Mouse (Mus musculus): ENCODE data around the gene Gm20605. TPM values are rescaled to one million over a fixed set of nuclear protein-coding genes. Genes with fewer than 3 reads are reported as not detected.

Gm20605 gene
- polyA plus RNA-seq, 1 experiment from 2014 or later, result 11.6 TPM

GRCm38 (mm10) chr5:137652474-137652873 lies 23.5 kb downstream of the Gm20605 start:
- H3K27ac ChIP-seq (ENCODE audit: low read length), result no peak overlapping the region
- no peaks in the 10 kb centered on the region for H3K36me3 ChIP-seq (ENCODE audit: insufficient read depth, low read length)
- ATAC-seq (peak; percentile 58), DNase-seq (ENCODE audit: low spot score) (peak; percentile 91)
- H3K4me1 ChIP-seq (ENCODE audit: insufficient read depth, low read depth, low read length), result 0 out of 2 replicates have a peak, but pooled peaks cover 8% of the 10 kb centered on the region
- H3K4me2 ChIP-seq (replicated peaks; ENCODE audit: low read depth, low read length), result no peak overlapping the region
- no peaks in the 10 kb centered on the region for H3K27me3 ChIP-seq (replicated peaks; ENCODE audit: insufficient read depth, low read length)
- H3K9me3 ChIP-seq (ENCODE audit: low read length), result no peaks in the 10 kb centered on the region
- no peak overlapping the region for H3K4me3 ChIP-seq (ENCODE audit: low read depth, low read length)
- 22% methylated on average over 3 of the region's 3 CpGs for WGBS
- H3K9ac ChIP-seq (replicated peaks; ENCODE audit: low read depth), result no peak overlapping the region
- peak; percentile 87 for TF ChIP-seq CTCF (IDR thresholded peaks at IDR 0.05)
- peak; percentile 50; the same call in 1 of the 2 replicates for TF ChIP-seq EP300 (IDR thresholded peaks at IDR 0.05)

DNA sequence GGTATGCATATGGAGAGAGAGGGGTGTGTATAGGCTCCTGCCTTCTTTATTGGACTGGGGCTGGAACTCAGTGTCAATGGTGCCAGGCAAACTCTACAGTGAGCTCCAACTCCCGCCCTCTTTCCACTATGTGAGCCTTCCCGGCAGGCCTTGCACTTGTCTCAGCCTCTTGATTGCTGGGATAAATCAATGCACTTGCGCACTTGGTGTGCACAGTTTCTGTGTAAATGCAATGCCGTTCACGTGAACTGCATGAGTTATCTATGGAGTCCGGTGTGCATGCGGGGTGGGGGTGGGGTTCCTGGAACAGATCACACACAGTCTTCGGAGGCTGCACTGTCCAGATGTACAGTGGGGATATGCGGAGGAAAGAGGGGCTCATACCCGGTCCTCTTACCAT lies 24.4 kb downstream of the Gm20605 start:
- Histone ChIP-seq H3K4me3 (ENCODE audit: low read depth, low read length) (no peak overlapping the region), H3K27me3 (replicated peaks; ENCODE audit: insufficient read depth, low read length) (no peaks in the 10 kb centered on the region), H3K36me3 (ENCODE audit: insufficient read depth, low read length) (no peaks in the 10 kb centered on the region), H3K4me2 (replicated peaks; ENCODE audit: low read depth, low read length) (no peak overlapping the region), H3K9ac (replicated peaks; ENCODE audit: low read depth) (no peak overlapping the region), H3K9me3 (ENCODE audit: low read length) (no peaks in the 10 kb centered on the region), H3K27ac (ENCODE audit: low read length) (no peak overlapping the region), H3K4me1 (ENCODE audit: insufficient read depth, low read depth, low read length) (0 out of 2 replicates have a peak, but pooled peaks cover 8% of the 10 kb centered on the region)
- 89% methylated on average over 10 of the region's 10 CpGs for WGBS
- ATAC-seq, result no peak
- no peak for TF ChIP-seq CTCF (IDR thresholded peaks at IDR 0.05)
- no peak for TF ChIP-seq EP300 (IDR thresholded peaks at IDR 0.05)
- no peak for DNase-seq (ENCODE audit: low spot score)

- peak; percentile 71 for TF ChIP-seq CTCF (IDR thresholded peaks at IDR 0.05)
- TF ChIP-seq EP300 (IDR thresholded peaks at IDR 0.05), result no peak
- H3K27me3 ChIP-seq (replicated peaks; ENCODE audit: insufficient read depth, low read length), result no peaks in the 10 kb centered on the region
- no peak overlapping the region for H3K4me2 ChIP-seq (replicated peaks; ENCODE audit: low read depth, low read length)
- ATAC-seq (no peak), DNase-seq (ENCODE audit: low spot score) (peak; percentile 71)
- H3K27ac ChIP-seq (ENCODE audit: low read length), result no peak overlapping the region
- no peaks in the 10 kb centered on the region for H3K36me3 ChIP-seq (ENCODE audit: insufficient read depth, low read length)
- no peak overlapping the region for H3K9ac ChIP-seq (replicated peaks; ENCODE audit: low read depth)
- no peaks in the 10 kb centered on the region for H3K9me3 ChIP-seq (ENCODE audit: low read length)
- H3K4me3 ChIP-seq (ENCODE audit: low read depth, low read length), result no peak overlapping the region
- 72% methylated on average over 6 of the region's 7 CpGs for WGBS
- H3K4me1 ChIP-seq (ENCODE audit: insufficient read depth, low read depth, low read length), result 0 out of 2 replicates have a peak, but pooled peaks cover 5% of the 10 kb centered on the region
Observed at GRCm38 (mm10) chr5:137654746-137655145, 25.8 kb downstream of the Gm20605 start.

- H3K9me3 ChIP-seq (ENCODE audit: low read length), result no peaks in the 10 kb centered on the region
- H3K9ac ChIP-seq (replicated peaks; ENCODE audit: low read depth), result no peak overlapping the region
- ATAC-seq, result peak; percentile 71
- no peak overlapping the region for H3K27ac ChIP-seq (ENCODE audit: low read length)
- H3K4me3 ChIP-seq (ENCODE audit: low read depth, low read length), result no peak overlapping the region
- WGBS, result 23% methylated on average over 6 of the region's 6 CpGs
- TF ChIP-seq CTCF (IDR thresholded peaks at IDR 0.05) (peak; percentile 88), EP300 (IDR thresholded peaks at IDR 0.05) (0 out of 2 replicates have a peak, but pooled peaks have one; percentile 31)
- H3K27me3 ChIP-seq (replicated peaks; ENCODE audit: insufficient read depth, low read length), result no peaks in the 10 kb centered on the region
- H3K4me1 ChIP-seq (ENCODE audit: insufficient read depth, low read depth, low read length), result no peaks in the 10 kb centered on the region
- peak; percentile 96 for DNase-seq (ENCODE audit: low spot score)
- no peak overlapping the region for H3K4me2 ChIP-seq (replicated peaks; ENCODE audit: low read depth, low read length)
- no peaks in the 10 kb centered on the region for H3K36me3 ChIP-seq (ENCODE audit: insufficient read depth, low read length)
Observed at GRCm38 (mm10) chr5:137656977-137657376, 28.0 kb downstream of the Gm20605 start.

- H3K4me2 ChIP-seq (replicated peaks; ENCODE audit: low read depth, low read length), result no peak overlapping the region
- H3K9me3 ChIP-seq (ENCODE audit: low read length), result no peaks in the 10 kb centered on the region
- no peaks in the 10 kb centered on the region for H3K4me1 ChIP-seq (ENCODE audit: insufficient read depth, low read depth, low read length)
- peak overlapping the region; percentile 62 for H3K27ac ChIP-seq (ENCODE audit: low read length)
- peak; percentile 83 for ATAC-seq
- H3K27me3 ChIP-seq (replicated peaks; ENCODE audit: insufficient read depth, low read length), result no peaks in the 10 kb centered on the region
- H3K4me3 ChIP-seq (ENCODE audit: low read depth, low read length), result no peak overlapping the region
- H3K9ac ChIP-seq (replicated peaks; ENCODE audit: low read depth), result no peak overlapping the region
- TF ChIP-seq EP300 (IDR thresholded peaks at IDR 0.05) (peak; percentile 93), CTCF (IDR thresholded peaks at IDR 0.05) (no peak)
- peak; percentile 94 for DNase-seq (ENCODE audit: low spot score)
- H3K36me3 ChIP-seq (ENCODE audit: insufficient read depth, low read length), result peaks cover 9% of the 10 kb centered on the region; the same call in 1 of the 2 replicates
- WGBS, result 69% methylated on average over 6 of the region's 6 CpGs
Observed at GRCm38 (mm10) chr5:137660064-137660688, 31.2 kb downstream of the Gm20605 start.

DNA sequence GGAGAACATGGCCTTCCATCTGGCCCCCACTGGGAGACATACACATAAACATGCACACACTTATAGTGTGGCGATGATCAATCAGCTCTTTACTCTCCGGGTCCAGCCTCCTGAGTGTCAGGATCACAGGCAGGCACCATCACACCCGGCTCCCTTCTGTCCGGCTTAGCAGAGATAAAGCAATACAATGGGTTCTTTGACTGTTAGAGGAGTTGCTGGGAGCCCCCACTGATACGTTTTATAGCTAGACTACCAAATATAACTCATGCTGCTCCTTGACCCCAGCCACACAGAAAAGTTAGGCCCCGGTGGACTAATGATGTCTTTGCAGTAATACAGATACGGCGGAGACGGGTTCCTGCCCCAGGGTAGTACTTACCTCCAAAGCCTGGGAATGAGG lies 34.1 kb downstream of the Gm20605 start:
- Histone ChIP-seq H3K4me3 (ENCODE audit: low read depth, low read length) (no peak overlapping the region), H3K36me3 (ENCODE audit: insufficient read depth, low read length) (peaks cover 14% of the 10 kb centered on the region; the same call in 1 of the 2 replicates), H3K27me3 (replicated peaks; ENCODE audit: insufficient read depth, low read length) (no peaks in the 10 kb centered on the region), H3K27ac (ENCODE audit: low read length) (no peak overlapping the region), H3K4me2 (replicated peaks; ENCODE audit: low read depth, low read length) (no peak overlapping the region), H3K4me1 (ENCODE audit: insufficient read depth, low read depth, low read length) (no peaks in the 10 kb centered on the region), H3K9ac (replicated peaks; ENCODE audit: low read depth) (no peak overlapping the region), H3K9me3 (ENCODE audit: low read length) (no peaks in the 10 kb centered on the region)
- DNase-seq (ENCODE audit: low spot score), result no peak
- TF ChIP-seq EP300 (IDR thresholded peaks at IDR 0.05) (no peak), CTCF (IDR thresholded peaks at IDR 0.05) (no peak)
- 69% methylated on average over 9 of the region's 9 CpGs for WGBS
- no peak for ATAC-seq
